Mouse (Mus musculus) brown adipose tissue, adult 24 weeks (tissue): Measurements from ENCODE around the gene Gm49425. TPM values are rescaled to one million over a fixed set of nuclear protein-coding genes. Genes with fewer than 3 reads are reported as not detected.

Source experiments
- polyA plus RNA-seq: library from polyadenylated mRNA; stranded (reverse); fragments of >200 nt; gene quantifications from 2 replicates; pipeline ENCODE4 v1.2.4, GENCODE M21; 2012; ENCODE audit not compliant: missing spikeins, insufficient read depth, insufficient read length

Gm49425 gene
- polyA plus RNA-seq, 1 experiment = not detected

Other genes starting within 250 kb of the Gm49425 start
- gene Atg101, start 233.0 kb downstream of the Gm49425 start, polyA plus RNA-seq = 34.8 and 38.0 TPM in 2 replicates
- 0.91 TPM in 1 of 2 replicates, not detected in the other for gene 6030408B16Rik, start 224.0 kb downstream of the Gm49425 start, polyA plus RNA-seq
- 1.5 and 2.3 TPM in 2 replicates for gene Krt80, start 147.1 kb downstream of the Gm49425 start, polyA plus RNA-seq
- gene Krt7, start 106.2 kb downstream of the Gm49425 start, polyA plus RNA-seq = not detected in 2 replicates
- gene Krt87, start 78.5 kb downstream of the Gm49425 start, polyA plus RNA-seq = not detected in 2 replicates
- gene Krt88, start 69.5 kb downstream of the Gm49425 start, polyA plus RNA-seq = not detected in 2 replicates
- not detected in 2 replicates for gene Krt81, start 53.5 kb downstream of the Gm49425 start, polyA plus RNA-seq
- not detected in 2 replicates for gene Krt86, start 43.8 kb downstream of the Gm49425 start, polyA plus RNA-seq
- gene Krt83, start 25.7 kb downstream of the Gm49425 start, polyA plus RNA-seq = not detected in 2 replicates
- gene Krt84, start 15.6 kb upstream of the Gm49425 start, polyA plus RNA-seq = not detected in 2 replicates
- not detected in 2 replicates for gene Krt82, start 33.4 kb upstream of the Gm49425 start, polyA plus RNA-seq
- gene Krt90, start 45.7 kb upstream of the Gm49425 start, polyA plus RNA-seq = not detected in 2 replicates
- not detected in 2 replicates for gene Krt75, start 56.6 kb upstream of the Gm49425 start, polyA plus RNA-seq
- gene Gm5414, start 110.9 kb upstream of the Gm49425 start, polyA plus RNA-seq = not detected in 2 replicates
- gene Gm5478, start 130.1 kb upstream of the Gm49425 start, polyA plus RNA-seq = not detected in 2 replicates
- not detected in 2 replicates for gene Krt6b, start 163.0 kb upstream of the Gm49425 start, polyA plus RNA-seq
- not detected in 2 replicates for gene Krt6a, start 177.0 kb upstream of the Gm49425 start, polyA plus RNA-seq
- 0.48 and 1.7 TPM in 2 replicates for gene Krt5, start 195.6 kb upstream of the Gm49425 start, polyA plus RNA-seq
- gene Krt71, start 225.8 kb upstream of the Gm49425 start, polyA plus RNA-seq = not detected in 2 replicates